Mouse (Mus musculus) brain, embryonic 14.5 days (tissue): ENCODE measurements around the gene Gas2l2.

Experiments
- CTCF ChIP-seq: fragments of 200-500 bp; IDR thresholded peaks from 2 replicates; pipeline ENCODE4 v1.5.1; 2012; ENCODE audit warnings: inconsistent platforms, mild to moderate bottlenecking, moderate library complexity, borderline replicate concordance; ENCODE audit not compliant: insufficient read depth, insufficient read length; ENCODE audit errors: extremely low read depth
- POLR2A ChIP-seq: fragments of 200-500 bp; IDR thresholded peaks from 2 replicates; pipeline ENCODE4 v1.6.1; 2012; ENCODE audit warnings: mild to moderate bottlenecking, inconsistent platforms, borderline replicate concordance; ENCODE audit not compliant: poor library complexity, insufficient read depth, insufficient read length, severe bottlenecking; ENCODE audit errors: extremely low read depth

- TF ChIP-seq CTCF (no peak), POLR2A (no peak)
Measured at GRCm38 (mm10) chr11:83417080-83417479, 12.2 kb downstream of the Gas2l2 start.
